Mouse (Mus musculus): ENCODE data around the gene Obsl1. TPM values are rescaled to one million over a fixed set of nuclear protein-coding genes. Genes with fewer than 3 reads are reported as not detected.

Gene Obsl1
- polyA plus RNA-seq, 1 experiment from 2014 or later, result 6.3 TPM

- Histone ChIP-seq H3K4me2 (ENCODE audit: low read depth, low read length) (no peak overlapping the region), H3K27ac (ENCODE audit: low read length) (no peak overlapping the region), H3K4me3 (ENCODE audit: low read depth, low read length) (no peak overlapping the region), H3K4me1 (ENCODE audit: control insufficient read depth, low read depth, low read length) (peaks cover 22% of the 10 kb centered on the region), H3K9ac (ENCODE audit: low read depth, low read length) (no peak overlapping the region), H3K9me3 (replicated peaks; ENCODE audit: control insufficient read depth, low read length) (no peaks in the 10 kb centered on the region), H3K36me3 (ENCODE audit: control insufficient read depth, insufficient read depth) (no peaks in the 10 kb centered on the region; the same call in 1 of the 2 replicates), H3K27me3 (ENCODE audit: control insufficient read depth, insufficient read depth, low read depth, low read length) (no peaks in the 10 kb centered on the region)
- no peak for ATAC-seq (ENCODE audit: low read depth)
- WGBS (ENCODE audit: insufficient replicate concordance), result 84% methylated on average over 7 of the region's 7 CpGs
Measured at GRCm38 (mm10) chr1:75440661-75441060, 65.6 kb downstream of the Obsl1 start.

GRCm38 (mm10) chr1:75438782-75439181, 67.5 kb downstream of the Obsl1 start:
- 80% methylated on average over 8 of the region's 9 CpGs for WGBS (ENCODE audit: insufficient replicate concordance)
- no peaks in the 10 kb centered on the region for H3K27me3 ChIP-seq (ENCODE audit: control insufficient read depth, insufficient read depth, low read depth, low read length)

GRCm38 (mm10) chr1:75435475-75436328, 70.5 kb downstream of the Obsl1 start, which contains the start of gene Gmppa:
TSS of gene Gmppa (plus strand) at chr1:75435930.
- 6% methylated on average over 28 of the region's 28 CpGs for WGBS (ENCODE audit: insufficient replicate concordance)

More at GRCm38 (mm10) chr1:75438782-75439181, 67.5 kb downstream of the Obsl1 start:
- no peak overlapping the region for H3K9ac ChIP-seq (ENCODE audit: low read depth, low read length)
- H3K36me3 ChIP-seq (ENCODE audit: control insufficient read depth, insufficient read depth), result no peaks in the 10 kb centered on the region; the same call in 1 of the 2 replicates
- no peak overlapping the region for H3K27ac ChIP-seq (ENCODE audit: low read length)
- H3K4me1 ChIP-seq (ENCODE audit: control insufficient read depth, low read depth, low read length), result peaks cover 13% of the 10 kb centered on the region
- no peaks in the 10 kb centered on the region for H3K9me3 ChIP-seq (replicated peaks; ENCODE audit: control insufficient read depth, low read length)
- no peak overlapping the region for H3K4me3 ChIP-seq (ENCODE audit: low read depth, low read length)
- no peak for ATAC-seq (ENCODE audit: low read depth)
- H3K4me2 ChIP-seq (ENCODE audit: low read depth, low read length), result no peak overlapping the region

More at GRCm38 (mm10) chr1:75435475-75436328, 70.5 kb downstream of the Obsl1 start, which contains the start of gene Gmppa:
- Histone ChIP-seq H3K27me3 (ENCODE audit: control insufficient read depth, insufficient read depth, low read depth, low read length) (peaks cover 8% of the 10 kb centered on the region; the same call in 1 of the 2 replicates), H3K9me3 (replicated peaks; ENCODE audit: control insufficient read depth, low read length) (no peaks in the 10 kb centered on the region), H3K4me1 (ENCODE audit: control insufficient read depth, low read depth, low read length) (peaks cover 13% of the 10 kb centered on the region), H3K4me2 (ENCODE audit: low read depth, low read length) (peak within 1 kb of the TSS; percentile 73), H3K36me3 (ENCODE audit: control insufficient read depth, insufficient read depth) (no peaks in the 10 kb centered on the region; the same call in 1 of the 2 replicates), H3K9ac (ENCODE audit: low read depth, low read length) (peak within 1 kb of the TSS; percentile 77), H3K27ac (ENCODE audit: low read length) (no peak within 1 kb of the TSS), H3K4me3 (ENCODE audit: low read depth, low read length) (peak within 1 kb of the TSS; percentile 73)
- ATAC-seq (ENCODE audit: low read depth), result peak; percentile 79

Other genes with a start within 250 kb of the Obsl1 start
- 0.04 and 0.11 TPM in 2 replicates for gene Ptprn, start 241.9 kb downstream of the Obsl1 start, polyA plus RNA-seq (2015; fragmentation: Nextera tagmentation; extraction: Ambion mirVana)
- gene Resp18, start 228.0 kb downstream of the Obsl1 start, polyA plus RNA-seq (2015; fragmentation: Nextera tagmentation; extraction: Ambion mirVana), result 0.15 TPM in 1 of 2 replicates, not detected in the other
- gene Dnpep, start 188.5 kb downstream of the Obsl1 start, polyA plus RNA-seq (2015; fragmentation: Nextera tagmentation; extraction: Ambion mirVana), result 52.4 and 52.7 TPM in 2 replicates
- gene Des, start 146.1 kb downstream of the Obsl1 start, polyA plus RNA-seq (2015; fragmentation: Nextera tagmentation; extraction: Ambion mirVana), result 7.2 and 13.9 TPM in 2 replicates
- 7.6 and 8.0 TPM in 2 replicates for gene Speg, start 131.2 kb downstream of the Obsl1 start, polyA plus RNA-seq (2015; fragmentation: Nextera tagmentation; extraction: Ambion mirVana)
- gene Gmppa, start 70.5 kb downstream of the Obsl1 start, polyA plus RNA-seq (2015; fragmentation: Nextera tagmentation; extraction: Ambion mirVana), result 32.5 and 35.7 TPM in 2 replicates
- 0.06 TPM in 1 of 2 replicates, not detected in the other for gene Asic4, start 56.0 kb downstream of the Obsl1 start, polyA plus RNA-seq (2015; fragmentation: Nextera tagmentation; extraction: Ambion mirVana)
- 2.6 and 3.1 TPM in 2 replicates for gene Chpf, start 27.1 kb downstream of the Obsl1 start, polyA plus RNA-seq (2015; fragmentation: Nextera tagmentation; extraction: Ambion mirVana)
- gene Tmem198, start 26.9 kb downstream of the Obsl1 start, polyA plus RNA-seq (2015; fragmentation: Nextera tagmentation; extraction: Ambion mirVana), result 0.06 and 0.07 TPM in 2 replicates
- 0.63 and 0.90 TPM in 2 replicates for gene Inha, start 625 bp upstream of the Obsl1 start, polyA plus RNA-seq (2015; fragmentation: Nextera tagmentation; extraction: Ambion mirVana)
- gene Stk11ip, start 15.1 kb upstream of the Obsl1 start, polyA plus RNA-seq (2015; fragmentation: Nextera tagmentation; extraction: Ambion mirVana), result 4.9 and 5.7 TPM in 2 replicates
- 0.71 and 1.1 TPM in 2 replicates for gene Slc4a3, start 39.8 kb upstream of the Obsl1 start, polyA plus RNA-seq (2015; fragmentation: Nextera tagmentation; extraction: Ambion mirVana)